Mouse (Mus musculus) intestine, embryonic 14.5 days (tissue): Measurements from ENCODE around the gene Cyp26c1. TPM values are rescaled to one million over a fixed set of nuclear protein-coding genes. Genes with fewer than 3 reads are reported as not detected.

ENCODE experiments used
- ATAC-seq: fragments of 200-750 bp; cut with Nextera tagmentation; replicated peaks from 2 replicates; pipeline ENCODE4 v1.8.0; 2017; ENCODE audit warnings: low read depth, moderate number of reproducible peaks, moderate TSS enrichment, moderate library complexity; ENCODE audit not compliant: low FRiP score, low TSS enrichment
- DNase-seq: peaks from one replicate; pipeline ENCODE4 v3.0.0-alpha.2; 2018; ENCODE audit warnings: low spot score
- H3K27ac ChIP-seq: fragments of 300-500 bp; sonication (generic); 2 replicates; pipeline ENCODE4 v1.5.1; 2014; ENCODE audit warnings: low read depth, mild to moderate bottlenecking, control low read depth
- H3K27me3 ChIP-seq: fragments of 300-500 bp; sonication (generic); replicated peaks from 2 replicates; pipeline ENCODE4 v1.6.1; 2014; ENCODE audit warnings: low read length, control low read depth; ENCODE audit not compliant: control insufficient read depth, insufficient read depth
- H3K36me3 ChIP-seq: fragments of 300-500 bp; sonication (generic); 2 replicates; pipeline ENCODE4 v1.6.1; 2014; ENCODE audit warnings: low read length, control low read depth; ENCODE audit not compliant: control insufficient read depth, insufficient read depth
- H3K4me1 ChIP-seq: fragments of 300-500 bp; sonication (generic); replicated peaks from 2 replicates; pipeline ENCODE4 v1.6.1; 2014; ENCODE audit warnings: low read length, control low read depth, mixed read lengths; ENCODE audit not compliant: control insufficient read depth, insufficient read depth
- H3K4me2 ChIP-seq: fragments of 300-500 bp; sonication (generic); 2 replicates; pipeline ENCODE4 v1.6.1; 2014; ENCODE audit warnings: low read length
- H3K4me3 ChIP-seq: fragments of 300-500 bp; sonication (generic); 2 replicates; pipeline ENCODE4 v1.5.1; 2014; ENCODE audit warnings: low read depth, low read length, control low read depth, mixed read lengths
- H3K9ac ChIP-seq: fragments of 300-500 bp; sonication (generic); 2 replicates; pipeline ENCODE4 v1.6.1; 2014; ENCODE audit warnings: mild to moderate bottlenecking, low read length
- H3K9me3 ChIP-seq: fragments of 300-500 bp; sonication (generic); 2 replicates; pipeline ENCODE4 v1.6.1; 2016; ENCODE audit warnings: low read length, control low read depth; ENCODE audit not compliant: control insufficient read depth
- WGBS: fragments of 180-500 bp; shearing (Covaris S2); extraction: QIAGEN DNeasy Blood & Tissue Kit; methylation state at CpG from one replicate; pipeline ENCODE4 v1.1.7; 2014; 5-methylcytosine and 5-hydroxymethylcytosine counted together
- polyA plus RNA-seq: library from polyadenylated mRNA; unstranded; fragments of >200 nt; fragmentation: Nextera tagmentation; extraction: Ambion mirVana; gene quantifications from 2 replicates; pipeline ENCODE4 v1.2.1, GENCODE M21; 2014

Gene Cyp26c1
- not detected in 2 replicates for polyA plus RNA-seq

DNA sequence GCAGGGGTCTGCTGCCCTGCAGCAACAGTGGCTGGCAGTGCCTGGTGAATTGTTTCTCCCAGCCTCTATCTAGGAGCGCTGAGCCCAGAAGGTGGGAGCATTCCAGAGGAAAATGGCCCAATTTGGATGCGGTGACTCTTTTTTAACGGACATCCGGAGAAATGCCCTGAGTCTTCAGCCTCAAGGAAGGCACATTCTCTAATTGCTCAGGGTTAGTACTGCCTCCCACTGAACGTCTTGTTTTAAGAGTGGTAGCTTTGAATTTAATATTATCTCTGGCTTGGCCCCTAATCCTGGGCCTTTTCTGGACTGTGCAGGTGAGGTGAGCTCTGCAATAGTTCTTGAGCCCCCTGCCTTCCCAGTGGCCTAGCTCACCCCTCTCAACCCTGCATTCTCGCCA is at the start of gene Cyp26c1:
Gene Cyp26c1, plus strand, starts transcription at position 301 of the 400 bp plus-strand sequence.
- Histone ChIP-seq H3K4me2 (no peak within 1 kb of the TSS), H3K9ac (no peak within 1 kb of the TSS), H3K4me1 (no peaks in the 10 kb centered on the region), H3K27ac (no peak within 1 kb of the TSS), H3K36me3 (no peaks in the 10 kb centered on the region), H3K27me3 (peaks cover 87% of the 10 kb centered on the region), H3K4me3 (no peak within 1 kb of the TSS), H3K9me3 (no peaks in the 10 kb centered on the region)
- DNase-seq (no peak), ATAC-seq (no peak)
- WGBS = 20% methylated on average over 6 of the region's 6 CpGs

DNA sequence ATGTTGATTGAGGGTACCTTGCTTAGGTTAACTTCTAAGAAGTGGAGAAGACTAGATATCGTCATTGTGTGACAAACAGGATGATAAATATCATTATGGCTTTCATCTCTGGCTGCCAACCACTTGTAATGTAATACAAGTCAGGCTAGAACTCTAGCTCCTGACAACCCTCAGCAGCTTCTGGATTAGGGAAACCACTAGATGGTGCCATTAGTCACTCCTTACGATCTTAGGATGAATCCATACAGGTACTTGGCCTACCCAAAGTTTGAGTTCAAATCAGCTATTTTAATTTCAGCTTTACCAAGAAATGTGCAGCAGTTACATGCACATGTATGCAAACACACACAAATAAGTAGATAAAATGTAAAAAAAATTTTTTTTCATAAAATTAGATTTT is 37.4 kb upstream of the Cyp26c1 start:
- DNase-seq (no peak), ATAC-seq (no peak)
- H3K4me2 ChIP-seq = no peak overlapping the region
- no peak overlapping the region for H3K27ac ChIP-seq
- no peaks in the 10 kb centered on the region for H3K36me3 ChIP-seq
- 34% methylated on average over 2 of the region's 2 CpGs for WGBS
- no peak overlapping the region for H3K9ac ChIP-seq
- no peaks in the 10 kb centered on the region for H3K27me3 ChIP-seq
- no peaks in the 10 kb centered on the region for H3K9me3 ChIP-seq
- 0 out of 2 replicates have a peak, but pooled peaks cover 2% of the 10 kb centered on the region for H3K4me1 ChIP-seq
- H3K4me3 ChIP-seq = no peak overlapping the region

DNA sequence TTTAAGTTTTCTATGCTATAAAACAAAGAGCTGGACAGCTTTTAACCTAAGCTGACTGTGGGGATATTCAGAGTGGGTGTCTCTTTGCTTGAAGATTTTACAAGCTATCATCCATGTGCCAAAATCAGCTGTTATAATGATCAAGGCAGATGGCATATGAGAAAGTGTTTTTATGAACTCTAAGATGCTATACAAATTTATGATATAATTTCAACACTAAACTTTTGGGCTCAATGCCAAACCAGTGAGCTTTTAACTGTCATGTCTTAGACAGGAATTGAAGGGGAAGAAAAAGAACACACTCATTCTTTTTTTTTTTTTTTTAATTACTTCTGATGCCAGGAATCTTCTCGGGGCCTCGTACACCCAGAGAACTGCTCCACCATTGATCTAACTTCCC is 34.9 kb upstream of the Cyp26c1 start:
- DNase-seq (no peak), ATAC-seq (no peak)
- 45% methylated on average over 2 of the region's 2 CpGs for WGBS
- Histone ChIP-seq H3K4me2 (no peak overlapping the region), H3K36me3 (no peaks in the 10 kb centered on the region), H3K9me3 (no peaks in the 10 kb centered on the region), H3K27me3 (no peaks in the 10 kb centered on the region), H3K4me1 (no peaks in the 10 kb centered on the region), H3K27ac (no peak overlapping the region), H3K4me3 (no peak overlapping the region), H3K9ac (no peak overlapping the region)

DNA sequence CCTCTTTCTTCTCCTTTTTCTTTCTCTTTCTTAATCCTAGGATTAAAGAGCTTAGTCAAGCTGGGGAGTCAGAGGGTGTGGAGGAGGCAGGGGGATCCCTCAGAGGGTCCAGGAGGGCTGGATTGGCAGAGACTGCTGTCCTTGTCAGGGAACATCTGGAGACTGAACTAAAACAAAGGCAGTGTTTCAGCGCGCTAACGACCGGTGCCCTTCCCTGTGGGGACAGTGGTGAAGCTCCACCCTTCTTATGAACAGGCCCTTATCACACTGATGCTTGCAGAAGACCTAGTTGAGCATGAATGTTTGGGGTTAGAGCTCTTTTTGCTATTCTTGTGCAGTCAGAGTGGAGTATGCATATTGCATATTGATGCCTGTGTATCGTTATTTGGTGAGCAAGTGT is 31.4 kb upstream of the Cyp26c1 start:
- no peak for ATAC-seq
- 53% methylated on average over 5 of the region's 5 CpGs for WGBS
- no peak for DNase-seq

DNA sequence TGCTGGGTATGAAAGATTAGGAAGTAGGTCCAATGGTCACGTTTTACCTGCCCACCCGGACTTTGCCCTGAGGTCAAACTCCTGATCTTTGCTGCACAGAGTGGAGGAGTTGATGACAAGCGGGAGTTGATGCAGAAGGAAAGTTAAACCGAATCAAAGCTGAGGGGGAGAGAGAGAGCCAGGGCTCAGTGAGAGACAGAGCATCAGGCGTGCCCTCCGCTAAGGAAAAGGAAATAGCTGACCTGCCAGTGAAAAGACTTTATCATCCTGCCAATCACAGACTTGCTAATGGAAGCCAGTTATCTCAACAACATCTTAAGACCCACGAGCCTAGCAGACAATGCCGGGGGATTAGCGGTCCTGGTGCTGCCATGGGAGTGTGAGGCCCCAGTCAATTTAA is 28.9 kb upstream of the Cyp26c1 start:
- Histone ChIP-seq H3K27ac (no peak overlapping the region), H3K4me1 (no peaks in the 10 kb centered on the region), H3K4me2 (no peak overlapping the region), H3K9ac (no peak overlapping the region), H3K36me3 (no peaks in the 10 kb centered on the region), H3K4me3 (no peak overlapping the region), H3K9me3 (no peaks in the 10 kb centered on the region), H3K27me3 (no peaks in the 10 kb centered on the region)
- ATAC-seq (no peak), DNase-seq (no peak)
- 13% methylated on average over 9 of the region's 9 CpGs for WGBS

More for the DNA sequence above, 31.4 kb upstream of the Cyp26c1 start:
- H3K36me3 ChIP-seq = no peaks in the 10 kb centered on the region
- H3K4me1 ChIP-seq = no peaks in the 10 kb centered on the region
- no peak overlapping the region for H3K4me3 ChIP-seq
- no peak overlapping the region for H3K4me2 ChIP-seq
- H3K27ac ChIP-seq = no peak overlapping the region
- no peak overlapping the region for H3K9ac ChIP-seq
- H3K27me3 ChIP-seq = no peaks in the 10 kb centered on the region
- H3K9me3 ChIP-seq = no peaks in the 10 kb centered on the region

DNA sequence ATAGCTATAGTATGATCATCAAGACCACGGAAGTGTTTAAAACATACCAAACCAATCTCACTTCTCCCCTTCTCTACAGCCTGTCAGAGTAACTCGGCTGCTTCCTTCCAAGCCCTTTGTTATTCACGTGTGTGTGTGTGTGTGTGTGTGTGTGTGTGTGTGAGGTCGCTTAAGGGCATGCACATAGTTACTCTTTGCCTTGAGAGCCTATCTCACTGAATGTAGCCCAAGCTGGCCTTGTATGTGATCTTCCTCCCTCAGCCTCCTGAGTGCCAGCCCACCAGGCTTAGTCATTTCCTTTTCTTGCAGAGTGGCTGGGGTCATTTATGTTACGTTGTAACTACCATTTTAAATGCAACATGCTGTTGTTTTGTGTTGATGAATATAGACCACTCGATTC is 20.1 kb upstream of the Cyp26c1 start:
- DNase-seq (no peak), ATAC-seq (no peak)
- H3K9ac ChIP-seq = no peak overlapping the region
- WGBS = 75% methylated on average over 6 of the region's 6 CpGs
- H3K4me1 ChIP-seq = no peaks in the 10 kb centered on the region
- no peak overlapping the region for H3K27ac ChIP-seq
- H3K4me2 ChIP-seq = no peak overlapping the region
- H3K27me3 ChIP-seq = no peaks in the 10 kb centered on the region
- H3K4me3 ChIP-seq = no peak overlapping the region
- H3K36me3 ChIP-seq = no peaks in the 10 kb centered on the region
- no peaks in the 10 kb centered on the region for H3K9me3 ChIP-seq

DNA sequence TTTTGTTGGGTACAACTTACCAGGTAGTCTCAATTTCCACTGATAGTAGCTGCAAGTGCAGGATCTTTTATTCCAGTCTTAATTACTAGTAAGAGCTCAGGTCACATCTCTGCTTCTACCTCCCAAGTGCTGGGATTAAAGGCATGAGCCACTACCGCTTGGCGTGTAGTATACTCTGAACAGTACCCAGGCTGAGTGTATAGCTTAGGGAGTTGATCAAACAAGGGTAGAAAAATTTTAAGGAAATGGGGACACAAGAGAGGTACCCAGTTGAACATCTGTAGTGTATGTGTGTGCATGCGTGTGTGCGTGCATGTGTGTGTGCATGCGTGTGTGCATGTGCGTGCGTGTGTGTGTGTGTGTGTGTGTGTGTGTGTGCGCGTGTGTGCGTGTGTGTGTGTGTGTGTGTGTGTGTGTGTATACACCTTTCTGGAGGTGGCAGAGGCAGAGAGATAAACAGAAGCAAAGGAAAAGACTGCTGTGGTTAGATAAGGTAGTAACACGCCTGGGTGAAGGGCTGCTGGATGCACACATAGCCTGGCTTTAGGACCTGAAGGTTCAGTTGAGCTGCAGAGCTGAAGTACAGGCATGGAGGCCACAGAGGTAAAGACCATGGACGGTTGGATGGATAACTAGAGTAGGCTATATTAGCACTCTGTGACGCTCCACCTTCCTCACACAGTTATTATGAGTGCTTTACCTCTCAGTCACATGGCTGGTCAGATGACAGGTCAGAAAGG is 17.4 kb upstream of the Cyp26c1 start:
- no peak overlapping the region for H3K9ac ChIP-seq
- DNase-seq (peak; percentile 12), ATAC-seq (no peak)
- H3K9me3 ChIP-seq = no peaks in the 10 kb centered on the region
- H3K36me3 ChIP-seq = no peaks in the 10 kb centered on the region
- no peaks in the 10 kb centered on the region for H3K27me3 ChIP-seq
- H3K27ac ChIP-seq = no peak overlapping the region
- H3K4me2 ChIP-seq = no peak overlapping the region
- peaks cover 5% of the 10 kb centered on the region; the same call in 1 of the 2 replicates for H3K4me1 ChIP-seq
- H3K4me3 ChIP-seq = no peak overlapping the region
- WGBS = 57% methylated on average over 13 of the region's 13 CpGs

DNA sequence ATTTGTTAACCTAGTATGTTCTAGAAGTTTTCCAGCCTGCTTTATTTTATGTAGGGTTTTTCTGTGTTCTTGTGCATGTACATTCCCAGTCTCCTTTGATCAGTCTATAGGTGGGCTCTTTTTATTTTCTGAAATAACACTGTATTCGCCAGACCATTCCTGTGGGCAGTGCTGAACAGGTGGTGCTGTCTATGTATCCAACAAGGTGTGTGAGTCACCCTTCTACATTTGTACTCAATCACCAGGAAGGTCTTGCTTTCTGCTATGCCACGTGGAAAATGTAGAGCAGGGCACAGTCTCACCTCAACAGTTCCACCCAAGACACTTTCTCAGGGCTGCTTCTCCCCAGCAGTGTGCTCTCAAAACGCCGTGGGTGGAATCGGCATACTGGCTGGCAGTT is 16.7 kb upstream of the Cyp26c1 start:
- no peak overlapping the region for H3K9ac ChIP-seq
- H3K4me3 ChIP-seq = no peak overlapping the region
- peak; percentile 16 for DNase-seq
- ATAC-seq = no peak
- no peaks in the 10 kb centered on the region for H3K36me3 ChIP-seq
- H3K27me3 ChIP-seq = no peaks in the 10 kb centered on the region
- H3K4me1 ChIP-seq = peaks cover 5% of the 10 kb centered on the region; the same call in 1 of the 2 replicates
- H3K27ac ChIP-seq = no peak overlapping the region
- WGBS = 89% methylated on average over 5 of the region's 5 CpGs
- no peaks in the 10 kb centered on the region for H3K9me3 ChIP-seq
- no peak overlapping the region for H3K4me2 ChIP-seq

DNA sequence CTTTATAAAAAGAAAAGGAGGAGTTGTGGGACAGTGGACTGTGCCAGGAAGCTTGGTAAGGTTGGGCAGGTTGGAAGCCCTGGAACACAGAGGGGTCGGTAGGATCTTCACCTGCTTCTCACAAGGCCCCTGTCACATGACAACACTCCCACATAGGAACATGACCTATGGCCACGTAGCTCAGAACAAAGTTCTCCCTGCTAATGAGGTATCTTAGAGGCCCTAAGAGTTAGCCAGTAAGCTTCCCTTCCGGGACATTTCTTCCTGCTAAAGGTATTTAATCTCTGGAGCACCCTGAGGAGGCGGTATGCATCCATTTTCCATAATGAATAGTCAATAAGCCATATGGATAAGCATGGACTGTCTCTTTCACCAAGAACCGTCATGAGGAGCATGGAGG is 15.9 kb upstream of the Cyp26c1 start:
- ATAC-seq (no peak), DNase-seq (peak; percentile 34)
- H3K27me3 ChIP-seq = no peaks in the 10 kb centered on the region
- H3K9ac ChIP-seq = no peak overlapping the region
- H3K9me3 ChIP-seq = no peaks in the 10 kb centered on the region
- no peak overlapping the region for H3K4me3 ChIP-seq
- peaks cover 5% of the 10 kb centered on the region; the same call in 1 of the 2 replicates for H3K4me1 ChIP-seq
- 89% methylated on average over 5 of the region's 5 CpGs for WGBS
- no peak overlapping the region for H3K4me2 ChIP-seq
- no peaks in the 10 kb centered on the region for H3K36me3 ChIP-seq
- no peak overlapping the region for H3K27ac ChIP-seq
